24 mouse cellular contexts compared by ENCODE assay signal in the genomic region with DNA sequence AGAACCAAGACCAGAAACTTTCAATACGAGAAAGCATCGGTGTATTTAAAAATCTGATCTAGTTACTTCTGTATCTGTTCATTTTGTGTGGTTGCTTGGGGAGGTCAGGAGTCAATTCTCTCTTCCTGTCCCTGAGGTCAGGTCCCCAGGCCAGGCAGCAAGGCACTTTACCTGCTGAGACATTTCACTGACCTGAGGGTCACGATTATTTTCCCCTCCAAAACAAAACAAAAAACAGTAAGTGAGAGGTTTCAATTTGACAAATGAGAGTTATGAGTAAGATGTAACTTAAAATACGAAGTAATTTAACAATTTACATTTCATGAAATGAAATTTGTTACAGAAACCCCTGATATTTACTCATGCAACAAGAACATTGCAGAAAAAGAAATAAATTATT.
"Had no signal": no experiment of that assay in that cellular context is flagged by ENCODE, and none has a peak within 500 bp of the region (broad histone marks: within the 10 kb centered on the region; RNA-seq: fewer than 3 reads in every experiment).

No protein-coding gene starts in this region.

- H3K27me3 ChIP-seq: heart, embryonic 13.5 days; heart, embryonic 15.5 days; hindbrain, embryonic 13.5 days; hindbrain, embryonic 15.5 days; intestine, embryonic 15.5 days; limb, embryonic 13.5 days; limb, embryonic 15.5 days; liver, embryonic 12.5 days had no signal

- H3K4me1 ChIP-seq: hindbrain, embryonic 15.5 days; intestine, embryonic 15.5 days; limb, embryonic 13.5 days; limb, embryonic 15.5 days had no signal

- H3K4me2 ChIP-seq: heart, embryonic 11.5 days; heart, embryonic 13.5 days; heart, embryonic 15.5 days; hindbrain, embryonic 13.5 days; hindbrain, embryonic 15.5 days; intestine, embryonic 15.5 days; limb, embryonic 13.5 days; limb, embryonic 15.5 days; liver, embryonic 12.5 days had no signal

- H3K9me3 ChIP-seq: heart, embryonic 13.5 days; heart, embryonic 15.5 days; hindbrain, embryonic 13.5 days; hindbrain, embryonic 15.5 days; intestine, embryonic 15.5 days; limb, embryonic 13.5 days; limb, embryonic 15.5 days; liver, embryonic 12.5 days had no signal

- H3K9ac ChIP-seq: heart, embryonic 13.5 days; heart, embryonic 15.5 days; hindbrain, embryonic 13.5 days; hindbrain, embryonic 15.5 days; intestine, embryonic 15.5 days; limb, embryonic 13.5 days; limb, embryonic 15.5 days; liver, embryonic 12.5 days; liver, embryonic 14.5 days had no signal

- DNase-seq: gastrocnemius, postnatal 14 days; gastrocnemius, postnatal 36 days; heart, adult 11 months; heart, postnatal 14 days; heart, postnatal 36 days; kidney, adult 18-20 months; kidney, adult 8-10 months; kidney, postnatal 10 days; kidney, postnatal 25 days; kidney, postnatal 4 days; layer of hippocampus, postnatal 36 days; left cerebral cortex, postnatal 4 days had no signal

- H3K27ac ChIP-seq: heart, embryonic 13.5 days; heart, embryonic 15.5 days; hindbrain, embryonic 13.5 days; hindbrain, embryonic 15.5 days; hindbrain, postnatal 0 days; intestine, embryonic 15.5 days; layer of hippocampus, adult 2 months; limb, embryonic 15.5 days; liver, embryonic 12.5 days; liver, embryonic 14.5 days had no signal

- H3K4me3 ChIP-seq: heart, embryonic 13.5 days; heart, embryonic 15.5 days; hindbrain, embryonic 13.5 days; hindbrain, embryonic 15.5 days; intestine, embryonic 15.5 days; layer of hippocampus, adult 2 months; limb, embryonic 13.5 days; limb, embryonic 15.5 days; liver, embryonic 12.5 days had no signal
